Mouse (Mus musculus): ENCODE results near the gene Ormdl2. TPM values are rescaled to one million over a fixed set of nuclear protein-coding genes. Genes with fewer than 3 reads are reported as not detected.
A peak's percentile ranks its signal among the peaks of the same experiment; 100 is the strongest.
"Not testable (repeated sequence)": the region's sequence is repeated elsewhere in the genome, so short reads cannot be mapped to it uniquely, and the experiment has no call there.

The Ormdl2 gene
- 20.0 TPM in 2 replicates for total RNA-seq (2017)

DNA sequence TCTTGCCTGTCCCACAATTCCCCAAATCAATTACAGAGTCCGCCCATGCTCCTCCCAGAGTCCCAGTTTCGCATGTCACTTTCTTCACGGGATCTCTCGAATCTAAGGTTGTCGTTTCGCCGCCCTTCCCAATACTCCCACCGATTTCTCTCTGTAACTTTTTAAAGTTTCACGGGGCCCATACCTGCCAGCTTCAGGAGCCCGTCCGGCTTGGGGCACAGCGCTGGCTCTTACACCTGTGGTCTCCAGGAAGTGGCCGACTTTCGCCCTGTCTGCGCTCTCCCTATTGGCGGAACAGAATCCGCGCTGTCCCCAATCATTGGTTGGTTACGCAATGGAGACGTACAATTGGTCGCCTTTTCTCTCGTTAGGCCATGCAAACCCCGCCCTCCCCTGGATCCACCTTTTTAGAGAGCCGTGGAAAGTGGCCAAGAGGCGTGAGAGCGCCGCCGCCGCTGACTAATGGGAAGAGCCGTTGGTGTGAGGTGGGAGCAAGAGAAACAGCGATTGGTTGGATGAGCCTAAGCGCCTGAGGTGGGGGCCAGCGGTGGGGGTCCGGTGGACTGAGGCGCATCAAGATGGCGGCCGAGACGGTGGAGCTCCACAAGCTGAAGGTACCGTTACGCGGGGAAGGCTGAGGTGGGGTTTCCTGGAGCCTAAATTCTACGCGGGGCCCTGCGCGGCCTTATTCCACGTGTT is at the start of gene Ormdl2:
TSS of gene Ormdl2 (minus strand) at position 288 of the 699 bp plus-strand sequence.
- ATAC-seq (ENCODE audit: extremely low read depth, insufficient number of reproducible peaks, low FRiP score, poor library complexity, severe bottlenecking) = peak; percentile 99

GRCm38 (mm10) chr10:128870341-128870740 is 48.9 kb upstream of the Ormdl2 start:
- ATAC-seq (ENCODE audit: extremely low read depth, insufficient number of reproducible peaks, low FRiP score, poor library complexity, severe bottlenecking) = no peak

DNA sequence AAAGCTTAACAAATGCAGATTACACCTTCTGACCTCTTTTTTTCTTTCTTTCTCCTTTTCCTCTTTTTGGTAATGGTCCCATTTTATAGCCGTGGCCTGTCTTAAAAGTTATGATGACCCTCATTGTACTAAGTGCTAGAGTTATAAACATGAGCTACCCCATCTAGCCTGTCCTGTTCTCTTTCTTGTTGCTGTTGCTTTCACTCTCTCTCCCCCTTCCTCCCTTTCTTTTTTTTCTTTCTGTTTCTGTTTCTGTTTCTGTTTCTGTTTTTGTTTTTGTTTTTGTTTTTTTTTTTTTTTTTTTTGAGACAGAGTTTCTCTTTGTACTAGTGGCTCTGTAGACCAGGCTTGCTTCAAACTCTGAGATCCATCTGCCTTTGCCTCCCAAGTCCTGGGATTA is 45.1 kb upstream of the Ormdl2 start:
- ATAC-seq (ENCODE audit: extremely low read depth, insufficient number of reproducible peaks, low FRiP score, poor library complexity, severe bottlenecking) = no peak

DNA sequence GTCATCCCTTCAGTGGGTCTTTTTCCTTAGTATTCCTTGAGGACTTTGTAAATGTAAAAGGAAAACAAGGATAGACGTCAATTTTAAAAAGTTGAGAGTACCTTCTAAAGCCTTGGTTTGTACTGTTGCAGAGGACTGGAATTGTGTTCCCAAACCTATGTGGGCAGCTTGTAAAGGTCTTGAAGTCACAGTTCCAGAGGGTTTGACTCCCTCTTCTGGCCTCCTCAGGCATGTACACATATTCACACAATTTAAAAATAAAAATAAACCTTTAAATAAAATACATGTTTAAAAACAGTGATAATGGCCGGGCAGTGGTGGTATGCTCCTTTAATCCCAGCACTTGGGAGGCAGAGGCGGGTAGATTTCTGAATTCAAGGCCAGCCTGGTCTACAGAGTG is 44.6 kb upstream of the Ormdl2 start:
- no peak for ATAC-seq (ENCODE audit: extremely low read depth, insufficient number of reproducible peaks, low FRiP score, poor library complexity, severe bottlenecking)

DNA sequence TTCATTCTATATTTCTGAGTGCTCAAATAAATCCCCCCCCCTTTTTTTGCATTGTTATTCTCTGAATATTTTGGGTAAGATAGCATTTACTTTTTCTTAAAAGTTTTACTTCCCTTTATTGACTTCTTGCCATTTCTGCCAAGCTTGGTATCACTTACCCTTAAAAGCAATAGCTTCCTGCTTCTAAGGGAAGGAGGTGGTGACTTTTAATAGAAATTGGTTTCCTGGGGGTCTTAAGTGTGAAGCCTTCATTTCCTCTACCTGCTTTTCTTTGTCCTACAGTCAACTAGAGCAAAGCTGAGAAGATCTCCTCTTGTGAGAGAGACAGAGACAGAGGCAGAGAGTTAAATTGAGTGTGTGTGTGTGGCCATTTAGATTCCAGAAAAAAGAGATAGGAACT is 39.7 kb upstream of the Ormdl2 start:
- 0 out of 2 replicates have a peak, but pooled peaks have one; percentile 41 for ATAC-seq (ENCODE audit: extremely low read depth, insufficient number of reproducible peaks, low FRiP score, poor library complexity, severe bottlenecking)

- ATAC-seq (ENCODE audit: extremely low read depth, insufficient number of reproducible peaks, low FRiP score, poor library complexity, severe bottlenecking) = no peak
Observed at GRCm38 (mm10) chr10:128850339-128850738, 28.9 kb upstream of the Ormdl2 start.

GRCm38 (mm10) chr10:128848426-128848825 is 27.0 kb upstream of the Ormdl2 start:
- no peak for ATAC-seq (ENCODE audit: extremely low read depth, insufficient number of reproducible peaks, low FRiP score, poor library complexity, severe bottlenecking)

GRCm38 (mm10) chr10:128846664-128847063 is 25.2 kb upstream of the Ormdl2 start:
- no peak for ATAC-seq (ENCODE audit: extremely low read depth, insufficient number of reproducible peaks, low FRiP score, poor library complexity, severe bottlenecking)

DNA sequence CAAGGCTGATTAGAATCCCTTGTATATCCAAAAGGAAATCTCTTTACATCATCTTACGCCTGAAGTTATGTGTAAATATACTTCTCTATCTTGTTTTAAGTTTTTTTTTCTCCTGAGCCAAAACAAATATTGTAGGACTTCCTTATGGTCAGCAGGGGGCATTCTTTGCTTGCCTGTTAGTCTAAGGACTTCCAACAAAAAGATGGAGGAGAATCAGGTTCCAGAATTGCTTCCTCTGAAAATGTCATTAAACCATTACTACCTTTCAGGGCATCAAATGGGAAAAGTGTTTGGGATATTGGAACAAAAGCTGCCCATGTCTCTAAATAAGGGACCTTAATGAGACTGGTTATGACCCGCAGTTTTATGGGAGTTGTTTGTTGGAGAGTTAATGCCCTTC is 24.1 kb upstream of the Ormdl2 start:
- ATAC-seq (ENCODE audit: extremely low read depth, insufficient number of reproducible peaks, low FRiP score, poor library complexity, severe bottlenecking) = 0 out of 2 replicates have a peak, but pooled peaks have one; percentile 41

GRCm38 (mm10) chr10:128843260-128843659 is 21.8 kb upstream of the Ormdl2 start:
- no peak for ATAC-seq (ENCODE audit: extremely low read depth, insufficient number of reproducible peaks, low FRiP score, poor library complexity, severe bottlenecking)

- no peak for ATAC-seq (ENCODE audit: extremely low read depth, insufficient number of reproducible peaks, low FRiP score, poor library complexity, severe bottlenecking)
Observed at GRCm38 (mm10) chr10:128840612-128841011, 19.2 kb upstream of the Ormdl2 start.

DNA sequence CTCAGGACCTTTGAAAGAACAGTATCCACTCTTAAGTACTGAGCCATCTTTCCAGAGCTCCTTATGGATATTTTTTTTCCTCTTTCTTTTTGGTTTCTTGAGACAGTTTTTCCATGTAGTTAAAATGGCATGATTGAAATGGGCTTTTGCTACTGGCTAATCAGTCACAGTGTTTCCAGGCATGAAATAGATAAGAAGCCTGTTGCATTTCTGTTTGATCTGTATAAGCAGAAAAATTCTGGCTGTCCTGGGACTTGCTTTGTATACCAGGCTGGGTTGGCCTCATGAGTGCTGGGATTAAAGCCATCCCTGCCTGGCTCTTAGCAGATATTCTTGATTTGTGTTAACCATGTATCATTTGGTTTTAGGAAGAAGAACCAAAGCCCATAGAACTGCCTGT is 18.0 kb upstream of the Ormdl2 start:
- no peak for ATAC-seq (ENCODE audit: extremely low read depth, insufficient number of reproducible peaks, low FRiP score, poor library complexity, severe bottlenecking)

DNA sequence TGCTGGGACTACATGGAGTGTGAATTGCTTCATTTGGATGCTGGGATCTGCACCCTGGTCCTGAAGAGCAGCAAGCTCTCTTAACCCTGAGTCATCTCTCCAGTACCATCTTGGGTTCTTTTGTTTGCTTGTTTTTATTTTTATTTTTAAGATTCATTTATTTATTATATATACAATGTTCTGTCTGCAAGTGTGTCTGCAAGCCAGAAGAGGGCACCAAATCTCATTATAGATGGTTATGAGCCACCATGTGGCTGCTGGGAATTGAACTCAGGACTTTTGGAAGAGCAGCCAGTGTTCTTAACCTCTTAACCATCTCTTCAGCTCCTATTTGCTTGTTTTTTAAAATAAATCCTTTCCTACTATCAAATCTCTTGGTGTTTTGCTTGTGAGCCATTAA is 16.0 kb upstream of the Ormdl2 start:
- ATAC-seq (ENCODE audit: extremely low read depth, insufficient number of reproducible peaks, low FRiP score, poor library complexity, severe bottlenecking) = no peak

GRCm38 (mm10) chr10:128823821-128824220 is 2.4 kb upstream of the Ormdl2 start:
- no peak for ATAC-seq (ENCODE audit: extremely low read depth, insufficient number of reproducible peaks, low FRiP score, poor library complexity, severe bottlenecking)

DNA sequence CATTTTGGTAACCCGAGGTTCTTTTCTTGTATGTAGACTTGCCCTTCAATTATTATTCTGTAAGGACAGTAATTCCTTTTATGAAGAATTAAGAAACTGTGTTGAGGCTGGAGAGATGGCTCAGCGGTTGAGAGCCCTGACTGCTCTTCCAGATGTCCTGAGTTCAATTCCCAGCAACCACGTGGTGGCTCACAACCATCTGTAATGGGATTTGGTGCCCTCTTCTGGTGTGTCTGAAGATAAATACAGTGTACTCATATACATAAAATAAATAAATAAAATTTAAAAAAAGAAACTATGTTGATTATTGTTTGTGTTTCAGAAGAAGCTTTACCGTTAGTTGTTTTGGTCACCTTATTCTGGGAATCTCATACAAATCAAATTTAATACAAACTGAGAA is 1.6 kb upstream of the Ormdl2 start:
- ATAC-seq (ENCODE audit: extremely low read depth, insufficient number of reproducible peaks, low FRiP score, poor library complexity, severe bottlenecking) = not testable (repeated sequence)

DNA sequence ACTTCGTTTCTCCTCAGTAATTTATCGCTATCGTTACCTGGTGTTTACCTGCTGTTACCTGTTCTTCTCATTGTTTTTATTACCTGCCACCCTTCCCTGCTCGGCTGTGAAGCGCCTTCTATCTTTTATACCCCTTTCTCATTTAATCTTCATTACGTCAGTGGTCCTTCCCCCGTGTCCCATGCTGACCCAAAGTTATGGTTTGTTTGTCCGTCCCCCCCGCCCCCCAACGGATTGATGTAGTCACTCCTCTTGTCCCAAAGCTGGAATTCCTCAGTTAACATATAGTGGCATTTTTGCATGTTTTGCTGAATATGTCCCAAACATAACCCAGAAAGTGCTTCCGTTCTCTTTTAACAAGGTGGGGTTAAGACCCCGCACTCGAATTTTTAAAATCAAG is 690 bp upstream of the Ormdl2 start:
- ATAC-seq (ENCODE audit: extremely low read depth, insufficient number of reproducible peaks, low FRiP score, poor library complexity, severe bottlenecking) = no peak

- ATAC-seq (ENCODE audit: extremely low read depth, insufficient number of reproducible peaks, low FRiP score, poor library complexity, severe bottlenecking) = no peak
Observed at GRCm38 (mm10) chr10:128820217-128820616, 1.2 kb downstream of the Ormdl2 start.

DNA sequence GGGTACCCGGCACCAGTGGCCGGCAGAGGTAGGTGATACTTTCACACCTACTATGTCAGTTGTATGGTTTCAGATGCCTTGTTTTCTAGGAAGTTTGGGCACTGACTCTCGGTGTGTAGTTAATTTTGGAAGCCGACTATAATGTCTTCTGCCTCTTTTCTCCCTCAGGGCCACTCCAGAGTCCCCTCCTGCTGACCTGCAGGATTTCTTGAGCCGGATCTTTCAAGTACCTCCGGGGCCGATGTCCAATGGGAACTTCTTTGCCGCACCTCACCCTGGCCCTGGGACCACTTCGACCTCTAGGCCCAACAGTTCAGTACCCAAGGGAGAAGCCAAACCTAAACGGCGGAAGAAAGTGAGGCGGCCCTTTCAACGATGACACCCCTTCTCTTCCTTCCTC is 4.4 kb downstream of the Ormdl2 start, which contains the start of gene Sarnp:
TSS of gene Sarnp (plus strand) at position 301 of the 400 bp plus-strand sequence.
- ATAC-seq (ENCODE audit: extremely low read depth, insufficient number of reproducible peaks, low FRiP score, poor library complexity, severe bottlenecking) = no peak

GRCm38 (mm10) chr10:128807018-128807417 is 14.4 kb downstream of the Ormdl2 start:
- no peak for ATAC-seq (ENCODE audit: extremely low read depth, insufficient number of reproducible peaks, low FRiP score, poor library complexity, severe bottlenecking)

- ATAC-seq (ENCODE audit: extremely low read depth, insufficient number of reproducible peaks, low FRiP score, poor library complexity, severe bottlenecking) = no peak
Observed at GRCm38 (mm10) chr10:128806086-128806485, 15.4 kb downstream of the Ormdl2 start.

Data from neutrophil, adult 5-6 weeks (primary cell).